Mouse (Mus musculus) E14TG2a.4 (cell line): ENCODE data around the gene Lamc2.

ENCODE experiments used
- CTCF ChIP-seq: conservative IDR thresholded peaks from 2 replicates; pipeline ENCODE4 v1.5.1; 2014; ENCODE audit warnings: low read length
- NANOG ChIP-seq: IDR thresholded peaks from 2 replicates; pipeline ENCODE4 v1.6.1; 2014; ENCODE audit warnings: borderline replicate concordance, low read length, mixed read lengths
- POU5F1 ChIP-seq: IDR thresholded peaks from 2 replicates; pipeline ENCODE4 v1.6.1; 2014; ENCODE audit warnings: low read length, borderline replicate concordance

- TF ChIP-seq CTCF (no peak), NANOG (no peak), POU5F1 (no peak)
Measured at GRCm38 (mm10) chr1:153224331-153224730, 38.1 kb upstream of the Lamc2 start.
